Comparison of ENCODE assay signal across 8 mouse cellular contexts in genomic region chr11:74526180-74527158, GRCm38 (mm10).
DNase-seq lines count a peak whose midpoint lies in the region; ATAC-seq and TF ChIP-seq lines count a peak whose summit lies in the region.

No protein-coding gene starts in this region.

- peaks cover 37% of the 10 kb centered on the region for H3K4me1 ChIP-seq in forebrain, embryonic 12.5 days

- H3K36me3 ChIP-seq in forebrain, embryonic 12.5 days (replicated peaks): no peaks in the 10 kb centered on the region

- peak; percentile 67 for TF ChIP-seq CTCF in left cerebral cortex, adult 2 months (IDR thresholded peaks at IDR 0.05)

- 0 out of 2 replicates have a peak overlapping the region, but pooled peaks have one; percentile 7 for H3K9ac ChIP-seq in forebrain, embryonic 12.5 days

- 0 out of 2 replicates have a peak overlapping the region, but pooled peaks have one; percentile 10 for H3K4me2 ChIP-seq in forebrain, embryonic 12.5 days

- WGBS in forebrain, embryonic 12.5 days: 21% methylated on average over 18 of the region's 18 CpGs

- H3K27ac ChIP-seq in left cerebral cortex, adult 2 months: peak overlapping the region; percentile 67; the same call in 1 of the 2 replicates
- no peak overlapping the region for H3K27ac ChIP-seq in forebrain, embryonic 12.5 days

- no peaks in the 10 kb centered on the region for H3K9me3 ChIP-seq in forebrain, embryonic 12.5 days

- peaks cover 58% of the 10 kb centered on the region for H3K27me3 ChIP-seq in forebrain, embryonic 12.5 days

- ATAC-seq in forebrain, embryonic 12.5 days (ENCODE audit: low FRiP score): no peak
- 0 out of 2 replicates have a peak, but pooled peaks have one; percentile 66 for ATAC-seq in megakaryocyte-erythroid progenitor cell, adult 5-6 weeks (replicated peaks; ENCODE audit: low FRiP score, low TSS enrichment, poor library complexity, severe bottlenecking)

- H3K4me3 ChIP-seq in left cerebral cortex, adult 2 months: peak overlapping the region; percentile 30
- H3K4me3 ChIP-seq in forebrain, embryonic 12.5 days (replicated peaks): no peak overlapping the region

- intact Hi-C loops in left cerebral cortex, adult 2 months (cut with DNase I): loop anchor here (1.0 to 5.0 kb wide), 3 partner anchors 79 to 150 kb away; no protein-coding TSS in a partner anchor
- intact Hi-C loops in heart, postnatal 10 days (cut with DNase I): loop anchor here (2.0 kb wide), 2 partner anchors 124 to 150 kb away; no protein-coding TSS in a partner anchor
- intact Hi-C loops in left cerebral cortex, postnatal 14 days (cut with DNase I): loop anchor here (2.0 to 5.0 kb wide), 2 partner anchors 124 to 150 kb away; no protein-coding TSS in a partner anchor

- DNase-seq in left cerebral cortex, adult 2 months (ENCODE audit: extremely low spot score in 1 of 2, low spot score in 2 of 2): peak; percentile 43 to 58
- DNase-seq in left cerebral cortex, adult 9 months (ENCODE audit: low spot score in 2 of 2): no peak
- DNase-seq in T-cell, adult 2 months (ENCODE audit: low spot score): peak; percentile 26
- DNase-seq in heart, postnatal 10 days: peak; percentile 61 to 67
- DNase-seq in left cerebral cortex, postnatal 14 days (ENCODE audit: low spot score in 2 of 2): peak; percentile 54 to 67
- DNase-seq in thymus, postnatal 36 days: peak; percentile 41 to 51

Comparison
In these comparisons a context has a peak if more than half of its experiments do, and no peak if none do; other contexts are left out.
1. DNase-seq: peak in left cerebral cortex, adult 2 months (2 of 2), T-cell, adult 2 months (single experiment), heart, postnatal 10 days (2 of 2), left cerebral cortex, postnatal 14 days (2 of 2) and thymus, postnatal 36 days (2 of 2); none in left cerebral cortex, adult 9 months (0 of 2).